Mouse (Mus musculus) ES-Bruce4 (cell line): ENCODE measurements at regions not wholly inside any gene's neighbourhood (a gene's known extent, or its start where the extent isn't known, plus 50 kb on each side); places are given as distances from the start of the nearest gene placed in this dataset.

Source experiments
- CTCF ChIP-seq: IDR thresholded peaks from one replicate; pipeline ENCODE4 v1.8.1; 2011; ENCODE audit warnings: low read depth, low read length
- POLR2A ChIP-seq: IDR thresholded peaks from one replicate; pipeline ENCODE4 v1.8.1; 2011; ENCODE audit warnings: low read length; ENCODE audit not compliant: insufficient read depth

GRCm38 (mm10) chr5:44414441-44414840 lies 188.0 kb upstream of the Tapt1 start:
- no peak for TF ChIP-seq CTCF
- no peak for TF ChIP-seq POLR2A
